Mouse (Mus musculus): ENCODE data around the gene Pigk. TPM values are rescaled to one million over a fixed set of nuclear protein-coding genes. Genes with fewer than 3 reads are reported as not detected.
A peak's percentile ranks its signal among the peaks of the same experiment; 100 is the strongest.
"Not testable (repeated sequence)": the region's sequence is repeated elsewhere in the genome, so short reads cannot be mapped to it uniquely, and the experiment has no call there.

The Pigk gene
- 10 to 100 TPM; 23.4 to 29.8 TPM for total RNA-seq (2021)

DNA sequence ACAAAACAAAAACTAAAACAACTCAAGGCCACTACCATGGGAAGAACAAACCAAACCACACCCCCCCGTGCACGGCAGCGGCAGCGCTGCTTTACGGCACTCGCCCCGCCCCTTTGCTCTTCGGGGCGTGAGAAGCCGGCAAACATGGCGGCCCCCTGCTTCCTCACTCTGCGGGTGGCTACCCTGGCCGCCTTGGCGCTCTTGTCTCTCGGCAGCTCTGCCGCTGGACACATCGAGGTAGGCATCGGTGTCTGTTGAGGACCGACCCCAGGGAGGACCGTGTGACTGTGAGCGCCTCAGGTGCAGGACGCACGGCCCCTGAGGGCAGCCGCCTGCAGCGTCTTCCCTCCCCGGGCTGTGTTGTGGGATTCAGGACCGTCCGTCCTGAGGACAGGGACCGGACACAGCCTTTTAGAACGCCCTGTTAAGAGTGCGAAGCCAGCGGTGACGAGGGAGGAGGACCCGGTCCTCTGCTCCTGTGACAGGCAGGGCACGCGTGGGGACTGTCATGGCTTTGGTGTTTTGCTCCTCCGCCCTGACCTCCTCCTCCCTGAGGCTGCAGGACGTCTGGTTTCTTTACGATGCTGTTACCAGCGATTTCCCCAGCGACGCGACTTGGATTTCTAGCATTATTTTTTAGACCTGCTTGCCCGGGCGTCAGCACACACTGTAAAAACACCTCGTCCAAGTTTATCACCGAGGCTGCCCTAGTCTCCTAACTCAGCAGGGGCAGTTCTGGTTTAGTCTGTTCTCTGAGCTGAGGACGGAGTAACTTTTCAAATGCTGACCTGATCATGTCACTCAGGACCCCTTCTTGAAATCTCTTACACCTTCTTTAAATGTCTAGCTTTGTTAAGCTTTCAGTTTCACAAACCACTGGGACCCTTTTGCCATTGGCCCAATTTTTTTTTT is at the start of gene Pigk:
Gene Pigk, plus strand, starts transcription at position 110 of the 912 bp plus-strand sequence.
- DNase-seq (ENCODE audit: low spot score) = peak; percentile 80
- intact Hi-C loops (cut with DNase I) = no loop called here

DNA sequence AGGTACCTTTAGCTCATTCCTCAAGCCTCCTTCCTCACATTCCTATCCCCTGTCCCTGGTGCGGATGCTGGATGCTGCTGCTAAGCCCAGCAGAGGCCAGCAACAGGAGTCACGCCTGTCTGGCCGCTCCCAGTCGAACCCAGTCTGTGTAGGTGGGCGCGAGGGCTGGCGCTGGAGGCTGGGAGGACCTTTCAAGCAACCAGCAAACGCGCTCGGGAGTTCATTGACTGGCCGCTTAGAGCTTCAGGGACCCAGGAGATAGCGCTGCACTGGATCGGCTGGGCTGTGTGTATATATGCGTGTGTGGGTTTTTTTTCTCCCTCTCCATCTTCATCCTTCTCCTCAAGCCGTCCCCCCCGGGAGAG is 46.9 kb upstream of the Pigk start:
- DNase-seq (ENCODE audit: low spot score) = no peak
- intact Hi-C loops (cut with DNase I) = no loop called here

- intact Hi-C loops (cut with DNase I) = no loop called here
- DNase-seq (ENCODE audit: low spot score) = no peak
These were observed 46.3 kb upstream of the Pigk start for GRCm38 (mm10) chr3:152667356-152668211.

- DNase-seq (ENCODE audit: low spot score) = no peak
- intact Hi-C loops (cut with DNase I) = no loop called here
These were observed 45.7 kb upstream of the Pigk start, which contains the start of gene Ak5 for GRCm38 (mm10) chr3:152668239-152668638. Gene Ak5 (minus strand): TSS chr3:152668360.

- no peak for DNase-seq (ENCODE audit: low spot score)
- intact Hi-C loops (cut with DNase I) = no loop called here
These were observed 45.1 kb upstream of the Pigk start for GRCm38 (mm10) chr3:152668793-152669192.

DNA sequence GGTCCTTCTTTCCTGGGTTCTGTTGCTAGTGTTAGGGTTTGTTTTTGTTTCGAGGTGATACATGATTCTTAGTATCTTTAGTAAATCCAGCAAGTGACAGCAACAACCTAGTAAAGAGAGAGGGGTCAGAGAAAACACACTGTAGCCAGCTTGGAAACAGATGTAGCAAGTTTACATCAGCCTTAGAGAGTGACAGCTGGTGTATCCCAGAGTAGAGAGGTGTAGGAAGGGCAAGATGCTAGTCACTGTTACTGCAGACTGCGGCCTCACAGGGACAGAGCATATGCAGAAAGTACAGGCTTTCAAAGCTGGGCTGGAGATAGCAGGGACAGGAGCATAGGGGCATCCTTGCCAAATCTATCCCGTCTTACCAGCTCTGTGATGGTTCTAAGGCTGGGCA is 44.1 kb upstream of the Pigk start:
- no peak for DNase-seq (ENCODE audit: low spot score)
- intact Hi-C loops (cut with DNase I) = no loop called here

DNA sequence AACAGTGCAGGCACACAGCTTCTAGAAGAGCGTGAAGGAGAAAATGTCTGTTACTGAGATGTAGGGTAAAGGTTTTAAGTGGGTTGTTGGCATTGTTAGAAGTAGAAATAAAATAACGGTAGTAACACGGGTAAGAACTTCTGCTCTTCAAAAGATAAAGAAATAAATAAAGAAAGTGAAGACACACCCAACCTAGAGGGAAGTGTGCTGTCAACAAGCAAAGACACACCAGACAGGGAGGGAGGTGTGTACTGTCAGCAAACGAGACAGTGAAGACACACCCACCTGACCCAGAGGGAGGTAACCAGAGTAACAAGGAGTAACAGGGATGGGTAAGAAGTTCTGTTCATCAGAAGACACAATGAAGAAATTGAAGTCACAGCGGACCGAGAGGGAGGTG is 39.2 kb upstream of the Pigk start:
- DNase-seq (ENCODE audit: low spot score) = no peak
- intact Hi-C loops (cut with DNase I) = no loop called here

DNA sequence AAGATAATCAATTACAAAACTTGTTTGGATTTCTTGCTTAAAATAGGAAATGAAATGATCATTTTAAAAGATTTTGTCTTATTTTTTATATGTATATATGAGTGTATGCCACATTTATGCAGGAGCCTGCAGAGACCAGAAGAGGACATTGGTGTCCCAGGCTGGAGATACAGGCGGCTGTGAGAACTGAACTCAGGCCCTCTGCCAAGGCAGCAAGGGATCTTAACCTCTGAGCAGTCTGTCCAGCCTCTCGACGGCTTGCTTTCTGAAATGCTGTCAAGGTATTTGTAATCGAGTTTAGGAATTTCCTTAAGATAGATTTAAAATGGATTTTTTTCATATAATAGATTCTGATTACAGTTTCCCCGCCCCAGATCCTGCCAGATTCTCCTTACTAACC is 25.4 kb upstream of the Pigk start:
- intact Hi-C loops (cut with DNase I) = no loop called here
- no peak for DNase-seq (ENCODE audit: low spot score)

GRCm38 (mm10) chr3:152689105-152689504 is 24.8 kb upstream of the Pigk start:
- intact Hi-C loops (cut with DNase I) = no loop called here

GRCm38 (mm10) chr3:152694950-152695349 is 18.9 kb upstream of the Pigk start:
- no peak for DNase-seq (ENCODE audit: low spot score)
- intact Hi-C loops (cut with DNase I) = no loop called here

More at GRCm38 (mm10) chr3:152689105-152689504, 24.8 kb upstream of the Pigk start:
- no peak for DNase-seq (ENCODE audit: low spot score)

GRCm38 (mm10) chr3:152698017-152698416 is 15.9 kb upstream of the Pigk start:
- intact Hi-C loops (cut with DNase I) = no loop called here
- no peak for DNase-seq (ENCODE audit: low spot score)

DNA sequence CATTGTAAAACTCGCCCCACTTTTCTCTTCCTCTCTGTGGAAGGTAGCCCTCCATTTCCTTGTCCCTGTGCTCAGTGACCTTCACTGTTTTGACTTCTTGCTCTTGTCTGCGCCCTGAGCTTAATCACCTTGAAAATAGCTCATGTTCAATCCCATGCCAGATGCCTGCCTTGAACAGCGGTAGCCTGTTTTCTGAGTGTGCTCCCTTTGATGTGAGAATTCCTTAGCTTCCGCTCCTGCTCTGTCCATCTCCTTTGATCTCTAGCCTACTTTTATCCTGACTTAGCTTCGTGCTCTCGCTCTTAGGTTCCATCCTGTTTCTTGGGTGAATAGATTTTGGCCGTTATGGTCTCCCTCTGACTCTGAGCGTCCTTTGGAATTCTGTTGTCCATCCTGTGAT is 14.6 kb upstream of the Pigk start:
- intact Hi-C loops (cut with DNase I) = no loop called here
- no peak for DNase-seq (ENCODE audit: low spot score)

GRCm38 (mm10) chr3:152701536-152701935 is 12.4 kb upstream of the Pigk start:
- intact Hi-C loops (cut with DNase I); DNase-seq (ENCODE audit: low spot score): not testable (repeated sequence)

- DNase-seq (ENCODE audit: low spot score) = no peak
- intact Hi-C loops (cut with DNase I) = no loop called here
These were observed 11.5 kb upstream of the Pigk start for GRCm38 (mm10) chr3:152702274-152702843.

- DNase-seq (ENCODE audit: low spot score) = no peak
- intact Hi-C loops (cut with DNase I) = no loop called here
These were observed 8.1 kb upstream of the Pigk start for GRCm38 (mm10) chr3:152705826-152706225.

- intact Hi-C loops (cut with DNase I) = no loop called here
These were observed 7.0 kb upstream of the Pigk start for GRCm38 (mm10) chr3:152706901-152707300.

GRCm38 (mm10) chr3:152707321-152707823 is 6.5 kb upstream of the Pigk start:
- DNase-seq (ENCODE audit: low spot score) = no peak
- intact Hi-C loops (cut with DNase I) = no loop called here

More at GRCm38 (mm10) chr3:152706901-152707300, 7.0 kb upstream of the Pigk start:
- no peak for DNase-seq (ENCODE audit: low spot score)

DNA sequence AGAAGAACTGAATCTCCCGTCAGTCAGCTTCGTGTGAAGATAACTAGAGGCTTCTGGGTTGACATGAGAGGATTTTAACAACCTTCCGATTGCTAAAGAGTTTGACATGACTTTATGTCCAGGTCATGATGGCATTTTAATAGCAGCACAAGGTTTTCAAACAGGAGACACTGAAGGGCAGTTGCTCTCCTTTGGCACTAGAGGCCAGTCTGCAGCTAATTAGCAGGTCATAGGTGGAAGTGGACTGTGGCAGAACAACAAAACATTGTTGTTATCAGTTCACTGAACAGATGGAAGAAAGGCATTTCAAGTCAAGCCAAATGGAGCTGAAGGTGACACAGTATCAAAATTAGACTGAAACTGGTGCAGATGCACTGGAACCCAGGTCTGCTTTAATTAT is 4.0 kb upstream of the Pigk start:
- no peak for DNase-seq (ENCODE audit: low spot score)
- intact Hi-C loops (cut with DNase I) = no loop called here

- no peak for DNase-seq (ENCODE audit: low spot score)
These were observed 943 bp upstream of the Pigk start for GRCm38 (mm10) chr3:152712957-152713356.

DNA sequence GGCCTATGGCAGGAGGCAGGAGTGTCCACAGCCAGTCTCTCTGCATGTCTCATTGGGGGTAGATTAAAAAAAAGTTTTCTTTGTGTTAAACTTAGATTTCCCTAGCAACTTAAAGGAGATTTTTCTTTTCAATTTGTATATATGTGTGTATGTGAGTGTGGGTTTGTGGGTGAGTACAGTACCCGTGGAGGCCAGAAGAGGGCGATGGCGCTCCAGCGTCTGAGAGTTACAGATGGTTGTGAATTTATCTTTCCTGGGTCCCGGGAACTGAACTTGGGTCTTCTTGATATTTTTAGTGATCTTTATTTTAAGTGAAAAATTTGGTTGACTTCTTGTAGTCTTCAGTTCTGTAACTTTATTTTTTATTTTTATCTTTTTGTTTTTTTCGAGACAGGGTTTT is 7.4 kb downstream of the Pigk start:
- DNase-seq (ENCODE audit: low spot score) = no peak
- intact Hi-C loops (cut with DNase I) = no loop called here

More at GRCm38 (mm10) chr3:152712957-152713356, 943 bp upstream of the Pigk start:
- intact Hi-C loops (cut with DNase I) = no loop called here
